Mouse (Mus musculus) spleen, postnatal 4 days (tissue): Measurements from ENCODE around the gene Aaed1.
"Not testable (repeated sequence)": the region's sequence is repeated elsewhere in the genome, so short reads cannot be mapped to it uniquely, and the experiment has no call there.

Experiments used
- DNase-seq, 2 experiments: peaks; one replicate each; pipeline ENCODE4 v3.0.0; 2022; ENCODE audit warnings: low spot score in 2 of 2

The Aaed1 gene

DNA sequence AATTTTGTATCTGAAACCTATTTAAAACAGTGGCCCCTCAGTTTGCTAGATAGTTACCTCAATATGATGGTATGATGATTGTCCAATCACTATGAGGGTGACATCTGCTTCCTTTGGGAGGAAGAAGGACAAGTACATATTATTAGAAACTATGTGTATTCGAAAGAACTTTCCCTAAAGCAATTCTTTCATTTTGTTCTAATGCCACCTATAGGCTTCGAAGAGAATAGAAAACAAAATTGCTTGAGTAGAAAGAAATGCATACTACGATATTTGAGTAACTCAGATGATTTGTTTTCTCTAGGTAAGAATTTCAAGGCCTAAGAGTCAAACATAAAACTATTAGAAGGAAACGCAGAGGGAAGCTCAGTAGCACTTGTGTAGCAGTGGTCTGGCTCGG lies 3.5 kb downstream of the Aaed1 start:
- DNase-seq, result no peak

DNA sequence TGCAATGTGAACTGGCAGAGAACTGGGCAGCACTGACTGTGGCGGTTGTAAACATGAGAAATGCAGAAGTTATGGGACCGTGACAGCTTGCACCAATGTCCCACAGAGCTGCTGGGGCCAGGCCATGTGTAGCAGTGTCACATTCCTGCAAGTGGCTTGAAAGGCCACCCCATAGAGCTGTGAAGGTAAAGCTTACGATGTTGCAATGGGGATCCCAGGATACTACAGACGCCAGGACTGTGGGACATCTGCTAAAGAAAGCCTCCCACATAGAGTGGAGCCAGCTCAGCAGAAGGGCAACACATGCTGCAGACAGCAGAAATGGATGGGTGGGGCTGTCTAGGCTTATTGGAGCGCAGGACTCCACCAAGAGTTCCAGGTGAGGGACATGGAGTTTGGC lies 5.0 kb downstream of the Aaed1 start:
- no peak for DNase-seq

DNA sequence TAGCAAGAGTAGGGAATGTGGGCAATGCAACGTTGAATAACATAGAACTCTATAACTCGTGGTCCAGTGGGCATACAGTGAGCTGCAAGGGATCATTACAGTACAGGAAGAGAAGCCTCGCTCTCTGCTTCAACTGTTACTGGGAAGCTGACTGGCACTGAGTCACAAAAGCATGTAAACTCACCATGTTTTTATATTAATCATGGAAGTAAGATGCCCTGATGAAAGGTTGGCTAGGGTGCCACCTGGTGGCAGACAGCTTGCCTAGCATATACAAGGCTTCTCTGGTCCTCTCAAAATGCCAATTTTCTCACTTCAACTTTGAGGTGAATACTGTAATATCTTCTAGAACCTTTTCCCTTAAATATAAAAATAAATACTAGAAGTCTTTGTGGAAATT lies 6.4 kb downstream of the Aaed1 start:
- peak; percentile 24 to 71 for DNase-seq

DNA sequence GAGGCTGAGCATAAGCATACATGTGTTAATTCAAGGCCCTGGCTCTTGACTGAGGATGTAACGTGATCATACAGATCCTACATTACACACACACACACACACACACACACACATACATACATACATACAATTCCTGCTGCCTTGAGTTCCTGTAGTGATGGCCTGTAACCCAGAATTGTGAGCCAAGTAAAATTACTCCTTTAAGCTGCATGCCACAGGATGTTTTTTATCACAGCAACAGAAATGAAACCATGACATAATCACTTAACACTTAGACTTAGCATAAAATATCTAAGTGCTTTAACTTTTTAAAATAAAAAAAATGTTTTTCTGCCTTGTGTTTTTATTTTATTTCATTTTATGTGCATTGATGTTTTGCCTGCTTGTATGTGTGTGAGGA lies 13.4 kb downstream of the Aaed1 start:
- no peak for DNase-seq

DNA sequence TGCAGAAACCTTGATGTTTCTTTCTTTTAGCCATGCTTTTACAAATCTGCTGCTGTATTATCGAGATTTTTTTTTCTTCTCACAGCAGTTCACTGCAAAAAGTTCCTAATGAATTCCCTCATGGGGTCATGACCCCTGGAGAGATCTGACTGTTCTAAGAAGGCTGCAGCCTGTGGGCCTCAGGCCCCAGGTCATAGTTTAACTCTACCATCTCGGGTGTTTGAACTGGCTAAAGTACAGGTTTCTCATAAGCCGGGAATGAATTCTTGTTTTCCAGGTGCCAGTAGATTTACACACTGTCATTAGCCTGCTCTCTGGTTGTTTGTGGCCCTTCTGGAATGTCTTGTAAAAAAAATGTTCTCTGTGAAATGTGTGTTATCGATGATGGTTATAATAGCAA lies 25.7 kb downstream of the Aaed1 start:
- DNase-seq, result no peak

DNA sequence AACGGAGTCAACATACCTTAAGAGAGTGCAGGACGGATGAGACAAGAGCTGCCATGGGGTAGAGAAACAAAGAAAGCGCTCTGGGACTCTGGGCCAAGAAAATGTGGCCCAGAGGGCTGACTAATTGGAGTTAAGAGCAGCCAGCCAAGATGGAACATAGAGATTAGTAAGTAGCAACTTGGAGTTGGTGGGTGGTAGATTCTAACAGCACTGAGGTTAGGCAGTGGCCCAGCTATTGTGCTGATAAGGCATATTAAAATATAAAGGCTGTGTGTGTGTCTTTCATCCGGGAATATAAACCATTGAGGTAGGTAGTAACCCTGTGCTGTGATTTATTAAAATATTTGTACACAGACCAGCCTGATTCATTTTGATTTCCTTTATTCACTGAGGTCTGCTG lies 26.2 kb downstream of the Aaed1 start:
- DNase-seq, result no peak

DNA sequence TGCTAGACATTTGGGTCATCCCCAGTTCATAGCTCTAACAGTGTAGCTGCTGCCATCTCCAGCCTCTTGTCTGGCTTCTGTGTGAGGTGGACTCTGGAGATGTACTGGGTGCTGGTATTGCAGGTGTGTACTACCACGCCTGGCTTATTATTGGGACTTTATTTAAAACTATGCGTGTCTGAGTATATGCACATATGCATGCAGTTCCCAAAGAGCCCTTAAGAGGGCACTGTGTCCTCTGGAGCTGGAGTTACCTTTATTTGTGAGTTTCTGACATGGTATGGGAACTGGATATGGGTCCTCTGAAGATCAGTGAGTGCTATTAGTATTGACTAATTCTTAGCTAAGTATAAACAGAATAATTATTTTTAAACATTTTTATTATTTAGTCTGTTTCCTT lies 27.8 kb downstream of the Aaed1 start:
- DNase-seq, result no peak

DNA sequence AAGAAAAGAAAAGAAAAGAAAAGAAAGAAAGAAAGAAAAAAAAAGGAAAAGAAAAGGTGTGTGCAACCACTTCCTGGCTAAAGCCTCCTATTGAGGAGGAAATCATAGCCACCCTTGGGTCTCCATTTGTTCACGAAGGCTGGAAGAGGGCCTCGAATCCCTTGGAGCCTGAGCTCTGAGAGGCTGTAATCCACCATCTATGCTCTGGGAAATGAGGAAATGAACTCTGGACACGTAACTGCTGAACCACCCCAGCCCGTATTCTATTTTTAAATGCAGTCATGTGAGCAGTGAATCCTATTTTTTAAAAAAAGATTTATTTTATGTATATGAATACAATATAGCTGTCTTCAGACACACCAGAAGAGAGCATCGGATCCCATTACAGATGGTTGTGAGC lies 31.6 kb downstream of the Aaed1 start:
- DNase-seq, result no peak

DNA sequence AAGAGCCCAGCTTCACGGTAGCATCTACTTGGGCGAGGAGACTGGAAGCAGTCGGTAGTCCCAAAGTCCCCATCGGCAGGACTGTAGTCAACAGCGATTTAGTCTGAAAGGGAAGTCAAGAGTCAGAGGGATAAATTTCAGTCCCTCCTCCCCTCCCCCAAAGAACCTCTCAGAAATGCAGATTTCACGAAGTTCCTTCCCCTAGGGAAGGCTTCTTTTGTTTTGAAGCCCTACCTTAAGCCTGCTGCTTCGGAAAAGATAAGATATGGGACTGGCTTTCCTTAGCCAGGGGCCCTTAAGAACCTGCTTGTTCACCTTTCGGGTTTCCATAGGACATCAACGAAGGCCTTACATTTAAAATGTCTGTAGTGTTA lies 36.8 kb downstream of the Aaed1 start:
- DNase-seq, result no peak

DNA sequence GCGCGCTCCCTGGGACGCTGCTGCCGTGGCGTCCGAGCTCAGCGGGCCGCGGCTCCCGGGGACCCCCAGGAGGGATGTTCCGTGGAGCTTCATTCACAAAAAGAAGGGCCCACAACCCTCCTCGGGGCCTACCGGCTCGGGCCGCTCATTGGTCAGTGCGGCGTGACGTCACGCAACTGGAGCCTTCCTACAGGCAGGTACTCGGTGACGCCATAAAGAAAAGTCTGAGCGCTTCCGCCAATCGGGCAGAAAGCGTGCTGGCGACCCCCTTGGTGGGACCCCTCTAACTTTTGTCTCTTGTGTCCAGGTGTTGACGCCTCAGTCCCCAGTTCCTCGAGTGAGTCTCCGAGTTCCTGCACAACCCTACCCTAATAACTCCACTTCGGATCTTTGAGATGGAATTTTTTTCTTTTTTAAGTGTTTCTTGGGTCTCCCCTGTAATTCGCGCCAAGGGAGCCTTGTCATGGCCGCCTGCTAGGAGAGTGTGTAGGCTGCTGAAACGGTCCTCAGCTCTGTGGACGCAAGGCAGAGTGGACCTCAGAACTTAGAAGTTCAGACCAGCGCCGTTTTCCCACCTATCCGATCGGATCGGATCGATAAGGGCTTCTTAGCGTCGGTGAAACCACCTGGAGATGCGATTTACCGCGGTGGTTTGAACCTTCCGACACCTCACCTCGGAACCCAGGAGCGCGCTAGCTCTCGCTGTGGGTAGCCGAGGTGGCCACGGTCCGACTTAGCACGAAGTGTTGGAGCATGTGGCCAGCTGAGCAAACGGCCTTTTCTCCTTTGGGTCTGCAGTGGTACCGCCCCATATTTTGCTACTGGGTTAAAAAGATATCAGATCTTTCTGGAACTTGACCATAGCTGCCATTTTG lies 37.4 kb downstream of the Aaed1 start, which contains the start of gene Cdc14b:
TSS of gene Cdc14b (minus strand) at position 412 of the 875 bp plus-strand sequence.
- DNase-seq, result peak; percentile 30 to 70

DNA sequence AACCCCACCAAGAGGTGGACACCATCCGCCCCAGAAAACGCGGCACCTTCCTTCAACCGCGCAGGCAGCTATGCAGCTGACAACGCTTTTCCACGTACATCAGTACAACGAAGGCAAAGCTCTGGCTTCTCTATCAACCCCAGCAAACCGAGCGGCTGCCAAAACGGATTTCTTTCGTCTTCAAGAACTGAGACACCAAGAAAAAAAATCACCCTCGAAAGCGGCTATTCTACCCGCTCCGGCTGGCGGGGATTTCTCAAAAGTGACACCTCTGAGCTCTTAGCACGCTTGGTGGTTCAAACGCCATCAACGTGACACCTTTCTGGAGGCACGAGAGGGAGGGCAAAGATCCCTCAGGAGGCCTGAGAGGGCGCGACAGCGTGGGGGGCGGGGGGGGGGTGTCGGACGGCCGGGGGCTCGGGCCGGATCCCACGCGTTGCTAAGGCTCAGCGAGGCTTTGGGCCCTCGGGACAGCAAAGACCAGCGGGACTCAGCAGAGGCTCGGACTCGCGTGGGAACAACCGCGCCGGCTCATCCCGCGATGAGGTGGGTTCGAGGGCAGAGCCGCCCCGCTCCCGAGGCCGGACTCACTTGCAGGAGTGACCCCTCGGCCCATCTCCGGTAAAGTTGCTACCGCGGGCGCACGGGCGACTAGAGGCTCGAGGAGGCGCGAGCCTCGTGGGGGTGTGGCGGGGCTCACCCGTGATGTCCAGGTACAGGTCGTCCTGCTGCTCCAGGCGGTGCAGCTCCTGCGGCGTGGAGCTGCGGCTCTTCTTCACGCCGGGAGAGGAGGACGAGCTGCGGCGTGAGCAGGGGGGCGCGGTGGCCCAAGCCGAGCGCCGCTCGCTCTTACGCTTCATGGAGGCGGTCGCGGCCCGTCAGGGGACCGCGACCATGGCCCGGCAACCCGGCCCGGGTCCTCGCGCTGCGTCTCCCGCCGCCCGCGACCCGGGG lies 38.3 kb downstream of the Aaed1 start:
- peak in 1 of 2 experiments; percentile 66 for DNase-seq

DNA sequence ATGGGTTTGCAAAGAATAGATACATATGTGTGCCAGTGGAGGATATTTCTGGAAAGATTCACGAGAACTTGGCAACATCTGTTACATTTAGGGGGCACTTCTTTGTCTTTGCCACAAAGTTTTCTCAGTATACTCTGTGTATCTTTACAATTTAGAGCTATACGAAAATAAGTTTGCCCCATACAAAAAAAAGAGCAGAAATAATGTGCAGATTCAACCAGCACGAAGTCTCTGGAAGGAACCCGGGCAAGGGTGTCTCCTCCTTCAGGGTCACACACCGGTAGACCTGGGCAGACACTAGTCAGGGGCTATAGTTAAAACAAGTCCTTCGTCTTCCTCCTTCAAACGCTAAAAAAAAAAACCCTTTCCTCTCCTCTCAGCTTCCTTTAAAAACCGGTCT lies 39.2 kb downstream of the Aaed1 start:
- no peak for DNase-seq

DNA sequence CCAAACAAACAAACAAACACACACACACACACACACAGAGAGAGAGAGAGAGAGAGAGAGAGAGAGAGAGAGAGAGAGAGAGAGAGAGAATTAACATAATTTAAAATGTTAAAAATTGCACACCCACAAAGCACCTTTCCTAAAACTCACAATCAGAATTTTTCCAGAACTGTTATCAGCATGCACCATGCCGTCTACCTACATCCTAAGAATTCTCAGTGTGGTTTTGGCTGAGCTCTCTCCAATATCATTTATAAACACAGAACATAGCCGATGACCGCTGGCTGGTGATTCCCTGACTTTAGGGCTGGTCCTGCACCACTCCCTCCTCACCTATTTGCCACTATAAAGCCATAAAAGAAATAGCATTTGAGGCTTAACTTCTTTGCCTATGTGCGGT lies 44.1 kb downstream of the Aaed1 start:
- no peak for DNase-seq

DNA sequence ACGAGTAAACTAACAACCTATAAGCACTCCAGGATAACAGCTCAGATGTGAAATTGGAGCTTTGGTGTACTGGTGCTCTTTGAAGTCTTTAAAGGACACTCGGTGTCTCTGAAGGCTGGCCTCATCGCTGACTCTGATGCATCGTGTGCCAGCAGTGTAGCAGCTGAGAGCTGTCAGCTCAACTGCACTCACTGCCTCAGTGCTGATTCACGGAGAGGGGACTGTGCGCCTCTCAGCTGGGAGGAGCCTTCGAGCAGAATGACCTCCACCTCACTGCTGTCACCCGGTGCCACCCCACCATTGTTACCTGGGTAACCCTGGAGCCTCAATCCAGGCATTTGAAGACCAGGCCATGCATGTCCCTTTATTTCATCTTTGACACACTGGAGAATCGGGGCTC lies 45.4 kb downstream of the Aaed1 start:
- no peak for DNase-seq

DNA sequence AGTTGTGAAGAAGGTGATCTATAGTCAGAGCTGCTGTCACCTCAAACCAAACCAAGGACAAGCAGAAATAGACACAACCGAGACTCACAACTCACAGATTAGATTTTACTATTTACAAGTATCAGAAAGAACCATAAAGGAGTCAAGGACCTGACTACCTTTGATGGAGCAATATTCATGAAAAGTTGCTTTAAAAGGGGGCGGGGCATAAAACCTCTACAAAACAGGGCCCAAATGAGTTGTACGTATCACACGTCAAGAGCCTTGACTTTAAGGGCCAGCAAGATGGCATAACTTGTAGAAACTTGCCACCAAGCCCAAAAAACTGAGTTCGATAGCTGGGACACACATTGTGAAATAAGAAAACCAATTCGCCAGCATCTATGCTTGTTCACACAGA lies 47.9 kb downstream of the Aaed1 start:
- no peak for DNase-seq

DNA sequence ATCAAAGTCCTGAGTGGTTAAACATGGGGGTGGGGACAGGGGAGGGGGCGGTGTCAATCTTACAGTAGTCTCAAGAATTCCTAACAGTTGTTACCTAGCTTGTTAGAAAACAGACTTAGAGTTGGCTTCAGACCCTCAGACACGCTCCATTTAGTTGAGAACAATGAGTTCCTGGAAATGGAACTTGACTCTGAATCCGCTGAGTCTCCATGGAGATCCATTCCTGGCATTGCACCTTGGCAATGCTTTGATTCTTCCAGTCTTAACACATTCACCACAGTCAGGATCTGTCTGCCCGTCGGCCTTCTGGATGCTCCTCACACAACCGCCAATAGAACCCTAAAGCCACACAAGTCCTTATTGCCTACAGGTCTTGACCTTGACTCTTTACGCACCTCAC lies 52.6 kb downstream of the Aaed1 start:
- no peak for DNase-seq

DNA sequence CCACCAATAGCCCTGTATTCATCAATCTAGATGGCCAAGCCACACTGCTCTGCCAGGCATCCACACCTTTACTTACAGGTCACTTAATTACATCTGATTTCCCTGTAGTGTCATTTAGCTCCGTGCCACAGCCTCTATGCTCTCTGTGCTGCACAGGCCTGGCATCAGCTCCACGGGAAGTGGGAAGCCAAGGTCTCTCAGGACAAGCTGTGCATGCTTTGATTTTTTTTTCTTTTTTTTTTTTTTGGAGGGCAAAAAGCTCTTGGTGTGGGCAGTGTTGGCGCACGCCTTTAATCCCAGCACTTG lies 54.0 kb downstream of the Aaed1 start:
- DNase-seq, result no peak

DNA sequence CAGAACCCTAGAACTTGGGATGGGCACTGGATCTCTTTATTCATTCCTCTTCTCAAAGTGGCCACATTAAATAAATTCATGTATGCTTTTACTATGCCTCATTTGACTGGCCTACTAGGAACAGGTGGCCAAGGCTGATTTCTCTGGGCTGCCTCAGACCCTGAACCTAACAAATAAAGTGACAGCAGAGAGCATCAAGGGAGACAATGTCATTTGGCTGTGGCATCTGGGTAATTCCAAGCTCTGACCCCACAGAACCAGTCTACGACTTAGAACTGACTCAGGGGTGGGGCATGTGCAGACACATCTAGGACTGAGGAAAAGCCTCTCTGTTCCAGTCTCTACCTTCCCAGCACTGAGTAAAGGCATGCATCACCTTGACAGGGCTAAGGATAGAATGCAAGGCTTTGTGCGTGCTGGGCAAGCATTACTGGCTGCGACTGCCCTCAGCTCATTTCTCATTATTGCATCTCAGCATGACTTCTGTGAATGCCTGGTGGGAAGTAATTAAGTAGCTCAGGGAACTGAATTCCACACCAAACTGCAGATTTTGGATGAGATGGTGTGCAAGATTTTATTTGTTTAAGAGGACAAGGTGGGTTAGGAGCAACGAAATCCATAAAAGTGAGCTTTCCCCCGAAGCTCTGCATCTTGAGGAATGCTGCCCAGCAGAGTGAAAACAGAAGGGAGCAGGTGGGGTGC lies 54.5 kb downstream of the Aaed1 start:
- no peak for DNase-seq

DNA sequence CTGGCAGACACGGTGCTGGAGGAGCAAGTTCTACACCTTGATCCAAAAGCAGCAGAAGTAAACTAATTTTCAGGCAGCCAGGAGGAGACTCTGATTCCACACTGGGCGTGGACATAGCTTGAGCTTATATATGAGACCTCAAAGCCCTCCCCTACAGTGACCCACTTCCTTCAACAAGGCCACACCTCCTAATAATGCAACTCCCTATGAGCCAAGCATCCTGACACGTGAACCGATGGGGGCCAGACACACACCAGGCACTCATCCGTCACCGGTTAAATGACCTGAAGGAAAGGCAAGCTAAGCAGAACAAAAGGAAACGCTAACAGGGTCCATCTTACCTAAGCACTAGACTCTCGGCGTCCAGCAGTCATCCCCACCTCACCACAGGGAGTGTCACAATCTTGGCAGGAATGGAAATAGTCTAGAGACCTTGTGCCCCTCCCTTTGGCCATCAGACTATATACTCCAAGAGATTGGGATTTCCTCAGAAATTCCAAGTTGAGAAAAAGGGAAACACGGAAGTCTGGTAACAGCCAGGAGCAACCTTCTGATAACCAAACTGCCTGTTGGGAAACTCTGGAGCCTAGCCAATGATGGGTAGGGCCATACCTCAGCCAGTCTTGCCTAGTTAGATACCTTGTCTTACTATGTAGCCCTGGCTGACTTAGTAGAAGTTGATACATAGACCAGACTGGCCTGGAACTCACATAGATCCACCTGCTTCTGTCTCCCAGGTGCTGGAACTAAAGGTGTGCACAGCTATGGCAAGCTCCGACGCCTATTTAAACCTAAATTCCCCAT lies 55.3 kb downstream of the Aaed1 start:
- no peak for DNase-seq

DNA sequence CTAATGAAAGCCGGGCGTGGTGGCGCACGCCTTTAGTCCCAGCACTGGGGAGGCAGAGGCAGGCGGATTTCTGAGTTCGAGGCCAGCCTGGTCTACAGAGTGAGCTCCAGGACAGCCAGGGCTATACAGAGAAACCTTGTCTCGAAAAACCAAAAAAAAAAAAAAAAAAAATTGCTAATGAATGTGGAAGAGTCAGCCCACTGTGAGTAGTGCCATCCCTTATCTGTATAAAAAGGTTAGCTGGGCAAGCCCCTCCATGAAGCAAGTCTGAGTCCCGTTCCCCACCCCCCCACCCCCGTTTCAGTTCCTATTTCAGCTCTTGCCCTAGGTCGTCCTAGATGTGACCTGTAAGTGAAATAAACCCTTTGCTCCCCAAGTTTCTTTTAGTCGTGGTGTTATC lies 58.3 kb downstream of the Aaed1 start:
- DNase-seq, result not testable (repeated sequence)

DNA sequence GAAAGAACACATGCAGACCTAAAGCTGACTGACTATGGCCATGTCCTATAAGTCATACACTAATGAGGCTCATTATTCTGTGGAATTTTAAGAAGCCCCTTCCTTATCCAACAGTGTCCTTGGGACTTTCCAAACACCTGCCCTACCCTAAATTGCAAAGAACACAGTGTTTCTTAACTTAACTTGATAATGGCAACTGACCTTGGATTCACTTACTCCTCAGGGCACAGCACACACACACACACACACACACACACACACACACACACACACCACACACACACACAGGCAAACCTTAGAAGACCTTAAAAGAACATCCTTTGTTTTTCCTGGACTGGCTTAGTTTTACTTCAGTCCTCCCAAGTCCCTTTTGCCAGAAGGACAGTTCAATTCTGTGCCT lies 58.8 kb downstream of the Aaed1 start:
- no peak for DNase-seq

DNA sequence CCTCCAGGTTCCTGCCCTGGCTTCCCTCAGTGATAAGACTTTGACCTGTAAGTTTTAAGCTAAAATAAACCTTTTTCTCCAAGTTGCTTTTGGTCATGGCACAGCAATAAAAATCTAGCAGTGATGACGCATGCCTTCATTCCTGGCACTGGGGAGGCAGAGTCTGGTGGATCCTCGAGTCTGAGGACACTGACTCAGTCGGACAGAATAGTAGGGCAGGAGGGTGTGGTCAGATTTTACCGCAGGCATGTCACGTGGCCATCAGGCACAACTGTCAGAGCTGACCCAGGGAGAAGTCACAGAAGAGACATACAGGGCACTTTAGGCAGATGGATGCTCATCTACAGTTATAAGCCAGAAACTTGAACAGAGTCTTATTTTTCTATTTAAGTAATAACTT lies 60.4 kb downstream of the Aaed1 start:
- DNase-seq, result no peak
